Mouse (Mus musculus) MEL (cell line): Measurements from ENCODE around the gene Dph1. TPM values are rescaled to one million over a fixed set of nuclear protein-coding genes. Genes with fewer than 3 reads are reported as not detected.
A peak's percentile ranks its signal among the peaks of the same experiment; 100 is the strongest.

Experiments used
- DNase-seq: peaks from one replicate; pipeline ENCODE4 v3.0.0; 2011; ENCODE audit warnings: low read depth, low spot score
- H3K27ac ChIP-seq: 2 replicates; pipeline ENCODE4 v1.5.1; 2012; ENCODE audit warnings: low read depth, mild to moderate bottlenecking, control low read depth, low read length, moderate library complexity; ENCODE audit not compliant: control insufficient read depth
- H3K27me3 ChIP-seq, 2 experiments: fragments of 150-350 bp in 1 of 2; sonication (generic) in 1 of 2; 2 replicates each; pipeline ENCODE4 v1.6.1; 2012; ENCODE audit warnings: low read length in 2 of 2, mild to moderate bottlenecking in 2 of 2, improper control_type of control experiment in 1 of 2, moderate library complexity in 1 of 2; ENCODE audit not compliant: insufficient read depth in 2 of 2, control insufficient read depth in 1 of 2
- H3K36me3 ChIP-seq, 2 experiments: 2 replicates each; pipeline ENCODE4 v1.6.1; 2012 to 2014; ENCODE audit warnings: low read length in 2 of 2, improper control_type of control experiment in 1 of 2, inconsistent platforms in 1 of 2, mild to moderate bottlenecking in 1 of 2; ENCODE audit not compliant: insufficient read depth in 2 of 2, control insufficient read depth in 1 of 2
- H3K4me1 ChIP-seq, 2 experiments: fragments of 150-350 bp in 1 of 2; sonication (generic) in 1 of 2; 2 replicates each; pipeline ENCODE4 v1.6.1; 2012; ENCODE audit warnings: low read length in 2 of 2, improper control_type of control experiment in 1 of 2, mild to moderate bottlenecking in 1 of 2; ENCODE audit not compliant: insufficient read depth in 2 of 2, control insufficient read depth in 1 of 2
- H3K4me3 ChIP-seq, 2 experiments: fragments of 150-350 bp in 1 of 2; sonication (generic) in 1 of 2; 2 replicates each; pipeline ENCODE4 v1.5.1; 2012; ENCODE audit warnings: low read depth in 2 of 2, low read length in 2 of 2, mild to moderate bottlenecking in 2 of 2, moderate library complexity in 2 of 2, control low read depth in 1 of 2, improper control_type of control experiment in 1 of 2; ENCODE audit not compliant: control insufficient read depth in 1 of 2, insufficient read depth in 1 of 2
- H3K79me2 ChIP-seq: 2 replicates; pipeline ENCODE4 v1.6.1; 2012; ENCODE audit warnings: mild to moderate bottlenecking, low read length, moderate library complexity; ENCODE audit not compliant: control insufficient read depth, poor library complexity, insufficient read depth
- H3K9ac ChIP-seq: 2 replicates; pipeline ENCODE4 v1.6.1; 2012; ENCODE audit warnings: low read depth, mild to moderate bottlenecking, control low read depth, low read length, moderate library complexity; ENCODE audit not compliant: control insufficient read depth, poor library complexity, severe bottlenecking
- H3K9me3 ChIP-seq: fragments of 150-350 bp; sonication (generic); replicated peaks from 2 replicates; pipeline ENCODE4 v1.6.1; 2012; ENCODE audit warnings: mild to moderate bottlenecking, low read length, improper control_type of control experiment, moderate library complexity; ENCODE audit not compliant: insufficient read depth
- BHLHE40 ChIP-seq: IDR thresholded peaks from 2 replicates; pipeline ENCODE4 v1.6.1; 2012; ENCODE audit warnings: low read depth, mild to moderate bottlenecking, inconsistent platforms, low read length, improper control_type of control experiment, borderline replicate concordance
- CHD2 ChIP-seq: IDR thresholded peaks from 2 replicates; pipeline ENCODE4 v1.6.1; 2011; ENCODE audit warnings: low read length, improper control_type of control experiment
- CTCF ChIP-seq, 3 experiments: IDR thresholded peaks in 2 of 3; conservative IDR thresholded peaks in 1 of 3; 2 replicates each; pipeline ENCODE4 v1.5.1; 2011 to 2012; ENCODE audit warnings: low read length in 3 of 3, low read depth in 2 of 3, mild to moderate bottlenecking in 2 of 3, improper control_type of control experiment in 1 of 3, inconsistent platforms in 1 of 3, mixed read lengths in 1 of 3, moderate library complexity in 1 of 3; ENCODE audit not compliant: control insufficient read depth in 1 of 3, insufficient read depth in 1 of 3, poor library complexity in 1 of 3, severe bottlenecking in 1 of 3
- E2F4 ChIP-seq: IDR thresholded peaks from 2 replicates; pipeline ENCODE4 v1.6.1; 2011; ENCODE audit warnings: low read depth, low read length, improper control_type of control experiment, borderline replicate concordance
- ETS1 ChIP-seq: IDR thresholded peaks from 2 replicates; pipeline ENCODE4 v1.6.1; 2012; ENCODE audit warnings: low read depth, mild to moderate bottlenecking, inconsistent platforms, low read length, improper control_type of control experiment, moderate library complexity
- GABPA ChIP-seq: IDR thresholded peaks from 2 replicates; pipeline ENCODE4 v1.6.1; 2012; ENCODE audit warnings: low read depth, mild to moderate bottlenecking, inconsistent platforms, low read length, improper control_type of control experiment, moderate library complexity
- GATA1 ChIP-seq: IDR thresholded peaks from 2 replicates; pipeline ENCODE4 v1.6.1; 2011; ENCODE audit warnings: low read depth, low read length, improper control_type of control experiment
- HCFC1 ChIP-seq: IDR thresholded peaks from 2 replicates; pipeline ENCODE4 v1.6.1; 2012; ENCODE audit warnings: low read depth, mild to moderate bottlenecking, inconsistent platforms, low read length, improper control_type of control experiment, moderate library complexity
- JUND ChIP-seq: IDR thresholded peaks from 2 replicates; pipeline ENCODE4 v1.6.1; 2011; ENCODE audit warnings: low read depth, mild to moderate bottlenecking, improper control_type of control experiment, low read length
- KAT2A ChIP-seq: conservative IDR thresholded peaks from 2 replicates; pipeline ENCODE4 v1.6.1; 2012; ENCODE audit warnings: low read depth, low read length, improper control_type of control experiment, inconsistent platforms
- MAFK ChIP-seq: IDR thresholded peaks from 2 replicates; pipeline ENCODE4 v1.6.1; 2011; ENCODE audit warnings: low read depth, mild to moderate bottlenecking, low read length, improper control_type of control experiment, borderline replicate concordance
- MAX ChIP-seq: IDR thresholded peaks from 2 replicates; pipeline ENCODE4 v1.6.1; 2011; ENCODE audit warnings: low read length, improper control_type of control experiment
- MEF2A ChIP-seq: IDR thresholded peaks from 2 replicates; pipeline ENCODE4 v1.6.1; 2014; ENCODE audit warnings: low read depth, mild to moderate bottlenecking, inconsistent platforms, low read length, improper control_type of control experiment; ENCODE audit not compliant: poor library complexity, insufficient replicate concordance, severe bottlenecking; ENCODE audit errors: extremely low read depth
- MXI1 ChIP-seq: IDR thresholded peaks from 2 replicates; pipeline ENCODE4 v1.6.1; 2011; ENCODE audit warnings: mild to moderate bottlenecking, low read depth, low read length, improper control_type of control experiment
- MYB ChIP-seq: IDR thresholded peaks from 2 replicates; pipeline ENCODE4 v1.6.1; 2011; ENCODE audit warnings: mild to moderate bottlenecking, low read depth, low read length, improper control_type of control experiment
- NELFE ChIP-seq: IDR thresholded peaks from 2 replicates; pipeline ENCODE4 v1.6.1; 2011; ENCODE audit warnings: low read depth, low read length, improper control_type of control experiment
- NRF1 ChIP-seq: IDR thresholded peaks from 2 replicates; pipeline ENCODE4 v1.6.1; 2014; ENCODE audit warnings: low read depth, mild to moderate bottlenecking, inconsistent platforms, low read length, improper control_type of control experiment, moderate library complexity; ENCODE audit not compliant: poor library complexity, insufficient read depth, severe bottlenecking
- POLR2AphosphoS2 ChIP-seq: IDR thresholded peaks from 2 replicates; pipeline ENCODE4 v1.6.1; 2011; ENCODE audit warnings: low read length, improper control_type of control experiment
- POLR2AphosphoS5 ChIP-seq: IDR thresholded peaks from 2 replicates; pipeline ENCODE4 v1.6.1; 2012; ENCODE audit warnings: low read depth, borderline replicate concordance, mild to moderate bottlenecking, inconsistent platforms, low read length, moderate library complexity, mixed read lengths
- SIN3A ChIP-seq: IDR thresholded peaks from 2 replicates; pipeline ENCODE4 v1.6.1; 2012; ENCODE audit warnings: low read length, improper control_type of control experiment, inconsistent platforms
- SMC3 ChIP-seq: IDR thresholded peaks from 2 replicates; pipeline ENCODE4 v1.6.1; 2011; ENCODE audit warnings: low read depth, low read length, improper control_type of control experiment
- TAL1 ChIP-seq: IDR thresholded peaks from 2 replicates; pipeline ENCODE4 v1.6.1; 2012; ENCODE audit warnings: mild to moderate bottlenecking, inconsistent platforms, low read length, moderate library complexity, mixed read lengths
- TBP ChIP-seq: IDR thresholded peaks from 2 replicates; pipeline ENCODE4 v1.8.0; 2011; ENCODE audit warnings: low read depth, low read length, improper control_type of control experiment
- USF1 ChIP-seq: IDR thresholded peaks from 2 replicates; pipeline ENCODE4 v1.6.1; 2014; ENCODE audit warnings: low read depth, mild to moderate bottlenecking, inconsistent platforms, low read length, improper control_type of control experiment, moderate library complexity
- ZC3H11A ChIP-seq: IDR thresholded peaks from 2 replicates; pipeline ENCODE4 v1.6.1; 2012; ENCODE audit warnings: low read depth, mild to moderate bottlenecking, inconsistent platforms, low read length, improper control_type of control experiment
- ZMIZ1 ChIP-seq: IDR thresholded peaks from 2 replicates; pipeline ENCODE4 v1.6.1; 2012; ENCODE audit warnings: low read depth, mild to moderate bottlenecking, inconsistent platforms, low read length, improper control_type of control experiment, moderate library complexity
- polyA plus RNA-seq, 2 experiments: library from polyadenylated mRNA; stranded (reverse) in 1 of 2; unstranded in 1 of 2; fragments of >175 nt in 1 of 2; fragments of >200 nt in 1 of 2; gene quantifications; 2 replicates each; pipeline versions ENCODE4 v1.2.1 to v1.2.4; 2012; ENCODE audit warnings: low replicate concordance in 2 of 2, low read depth in 1 of 2; ENCODE audit not compliant: insufficient read length in 2 of 2, insufficient read depth in 1 of 2, missing spikeins in 1 of 2
- total RNA-seq: library from RNA; depleted of rRNA; stranded (reverse); fragments of 300-350 nt; gene quantifications from 2 replicates; pipeline ENCODE4 v1.2.3, GENCODE M21; 2012

Gene Dph1
- total and polyA plus RNA-seq, 3 experiments, result 58.4 to 59.5 TPM; not detected in 1

DNA sequence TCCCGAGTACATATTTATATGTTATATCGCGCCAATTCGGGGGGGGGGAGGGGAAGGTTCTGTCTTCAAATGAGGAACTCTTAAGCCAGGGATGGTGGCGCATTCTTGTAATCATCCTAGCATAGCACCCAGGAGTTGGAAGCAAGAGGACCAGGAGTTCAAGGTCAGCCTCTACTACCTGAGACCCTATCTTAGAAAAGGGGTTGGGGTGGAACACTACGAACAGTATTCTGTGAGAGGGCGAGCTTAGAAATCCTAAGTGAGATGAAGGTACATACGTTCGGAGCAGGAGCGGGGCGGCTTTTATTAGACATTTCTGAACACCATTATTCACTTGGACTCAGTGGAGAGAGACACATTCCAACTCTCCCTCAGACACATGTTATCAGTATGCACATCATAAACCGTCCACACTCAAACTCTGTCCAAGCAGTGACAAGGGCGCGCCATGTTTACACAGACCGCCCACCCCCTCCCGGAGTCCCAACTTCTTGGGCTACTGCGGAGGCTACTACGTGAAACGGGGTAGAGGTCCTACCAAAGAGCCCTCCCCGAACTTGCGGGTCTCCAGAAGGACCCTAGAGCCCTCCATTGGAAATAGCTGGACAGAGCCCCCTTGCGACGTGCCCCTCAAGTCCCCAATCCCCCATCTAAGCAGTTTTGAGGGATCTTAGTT lies 21.5 kb downstream of the Dph1 start, which contains the start of gene Hic1:
Gene Hic1, minus strand, starts transcription at position 115 of the 676 bp plus-strand sequence.
- Histone ChIP-seq H3K9me3 (no peaks in the 10 kb centered on the region), H3K79me2 (peaks cover 32% of the 10 kb centered on the region), H3K4me1 (peaks cover 0 to 28% of the 10 kb centered on the region in 2 experiments; a peak in 3 of 4 replicates), H3K4me3 (peak within 1 kb of the TSS; percentile 70 to 81), H3K27ac (peak within 1 kb of the TSS; percentile 97), H3K27me3 (no peaks in the 10 kb centered on the region), H3K36me3 (peaks cover 0 to 18% of the 10 kb centered on the region in 2 experiments; a peak in 2 of 4 replicates), H3K9ac (peak within 1 kb of the TSS; percentile 85)
- TF ChIP-seq TBP (peak; percentile 53), CTCF (IDR thresholded peaks at IDR 0.05 in 2 of 3, conservative IDR thresholded peaks at IDR 0.05 in 1 of 3; ENCODE audit: control insufficient read depth in 1 of 3, insufficient read depth in 1 of 3, low read depth in 2 of 3, low read length in 3 of 3, poor library complexity in 1 of 3, severe bottlenecking in 1 of 3) (no peak), GABPA (no peak), USF1 (no peak), MAFK (no peak), NRF1 (no peak), GATA1 (0 out of 2 replicates have a peak, but pooled peaks have one; percentile 44), ETS1 (0 out of 2 replicates have a peak, but pooled peaks have one; percentile 27), HCFC1 (no peak; the same call in 1 of the 2 replicates)
- DNase-seq, result peak; percentile 89

DNA sequence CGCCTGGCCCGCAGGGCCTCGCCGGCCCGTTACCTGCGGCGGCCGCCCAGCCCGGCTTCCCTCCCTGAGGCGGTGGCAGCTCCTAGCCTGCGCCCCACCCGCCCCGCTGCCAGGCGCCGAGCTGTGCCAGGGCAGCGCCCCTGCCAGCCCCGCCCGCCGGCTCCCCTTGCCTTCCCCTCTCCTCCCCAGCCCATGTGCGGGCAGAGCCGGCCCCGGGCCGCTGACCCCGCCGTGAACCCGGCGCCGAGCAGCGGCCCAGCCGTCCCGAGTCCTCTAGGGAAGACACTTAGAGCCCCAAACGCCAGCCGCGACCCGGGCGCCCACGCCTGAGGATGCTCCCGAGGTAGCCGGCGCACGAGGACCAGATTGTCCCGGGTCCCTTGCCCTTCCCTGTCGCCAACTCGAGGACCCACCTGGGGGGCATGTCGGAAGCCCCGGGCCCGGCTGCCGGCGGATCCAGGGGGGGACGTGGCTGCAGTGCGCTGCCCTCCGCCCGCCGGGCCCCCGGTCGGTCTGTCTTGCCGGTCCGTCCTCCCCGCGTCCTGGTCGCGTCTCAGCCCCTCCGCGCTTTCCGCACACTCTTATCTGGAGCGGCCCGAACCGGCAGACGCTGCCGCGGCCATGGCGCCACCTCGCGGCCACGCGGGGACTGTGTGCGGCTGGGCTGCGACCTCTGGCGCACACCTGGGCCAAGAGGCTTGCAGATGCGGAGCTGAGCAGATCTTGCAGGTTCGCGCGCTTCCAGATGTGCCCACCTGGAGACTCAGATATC lies 22.3 kb downstream of the Dph1 start:
- Histone ChIP-seq H3K27ac (peak overlapping the region; percentile 97), H3K36me3 (peaks cover 0 to 15% of the 10 kb centered on the region in 2 experiments; a peak in 2 of 4 replicates), H3K9me3 (no peaks in the 10 kb centered on the region), H3K9ac (peak overlapping the region; percentile 85), H3K4me3 (peak overlapping the region; percentile 70 to 81), H3K27me3 (no peaks in the 10 kb centered on the region), H3K4me1 (peaks cover 0 to 23% of the 10 kb centered on the region in 2 experiments; a peak in 2 of 4 replicates), H3K79me2 (peaks cover 32% of the 10 kb centered on the region)
- peak; percentile 97 for DNase-seq
- TF ChIP-seq E2F4, result no peak; the same call in 1 of the 2 replicates
- TF ChIP-seq CHD2, result no peak
- no peak for TF ChIP-seq KAT2A
- TF ChIP-seq MEF2A, result no peak
- peak; percentile 80 for TF ChIP-seq ZC3H11A
- TF ChIP-seq GATA1, result peak; percentile 51; the same call in 1 of the 2 replicates
- no peak for TF ChIP-seq POLR2AphosphoS5
- no peak for TF ChIP-seq BHLHE40
- no peak for TF ChIP-seq POLR2AphosphoS2
- TF ChIP-seq MYB, result no peak
- TF ChIP-seq SIN3A, result peak; percentile 87; the same call in 1 of the 2 replicates
- TF ChIP-seq ZMIZ1, result no peak
- no peak for TF ChIP-seq USF1
- no peak; the same call in 1 of the 2 replicates for TF ChIP-seq MAX
- peak; percentile 97 for TF ChIP-seq SMC3
- no peak for TF ChIP-seq GABPA
- TF ChIP-seq TAL1, result peak; percentile 32; the same call in 1 of the 2 replicates
- TF ChIP-seq CTCF (IDR thresholded peaks at IDR 0.05 in 2 of 3, conservative IDR thresholded peaks at IDR 0.05 in 1 of 3; ENCODE audit: control insufficient read depth in 1 of 3, insufficient read depth in 1 of 3, low read depth in 2 of 3, low read length in 3 of 3, poor library complexity in 1 of 3, severe bottlenecking in 1 of 3), result peak; percentile 73 to 100 (median 97); a peak in 5 of 6 replicates
- 0 out of 2 replicates have a peak, but pooled peaks have one; percentile 36 for TF ChIP-seq HCFC1
- no peak for TF ChIP-seq JUND
- 0 out of 2 replicates have a peak, but pooled peaks have one; percentile 56 for TF ChIP-seq MXI1
- peak; percentile 63 for TF ChIP-seq NELFE
